Mouse (Mus musculus) cerebellum, adult 2 months (tissue): ENCODE measurements at regions not wholly inside any gene's neighbourhood (a gene's known extent, or its start where the extent isn't known, plus 50 kb on each side); places are given as distances from the start of the nearest gene placed in this dataset.

Experiments used
- CTCF ChIP-seq: fragments of 200-500 bp; IDR thresholded peaks from 2 replicates; pipeline ENCODE4 v1.5.1; 2011; ENCODE audit warnings: low read depth, mild to moderate bottlenecking, control low read depth, low read length, moderate library complexity, borderline replicate concordance; ENCODE audit not compliant: insufficient read depth
- POLR2A ChIP-seq: fragments of 200-500 bp; IDR thresholded peaks from 2 replicates; pipeline ENCODE4 v1.6.1; 2011; ENCODE audit warnings: low read length, control low read depth, borderline replicate concordance; ENCODE audit not compliant: insufficient read depth

- TF ChIP-seq CTCF (no peak), POLR2A (no peak)
These were observed 212.4 kb upstream of the Htr2a start for GRCm38 (mm10) chr14:74428226-74428625.
